Mouse (Mus musculus): ENCODE results near the gene Ncaph2.

The Ncaph2 gene

DNA sequence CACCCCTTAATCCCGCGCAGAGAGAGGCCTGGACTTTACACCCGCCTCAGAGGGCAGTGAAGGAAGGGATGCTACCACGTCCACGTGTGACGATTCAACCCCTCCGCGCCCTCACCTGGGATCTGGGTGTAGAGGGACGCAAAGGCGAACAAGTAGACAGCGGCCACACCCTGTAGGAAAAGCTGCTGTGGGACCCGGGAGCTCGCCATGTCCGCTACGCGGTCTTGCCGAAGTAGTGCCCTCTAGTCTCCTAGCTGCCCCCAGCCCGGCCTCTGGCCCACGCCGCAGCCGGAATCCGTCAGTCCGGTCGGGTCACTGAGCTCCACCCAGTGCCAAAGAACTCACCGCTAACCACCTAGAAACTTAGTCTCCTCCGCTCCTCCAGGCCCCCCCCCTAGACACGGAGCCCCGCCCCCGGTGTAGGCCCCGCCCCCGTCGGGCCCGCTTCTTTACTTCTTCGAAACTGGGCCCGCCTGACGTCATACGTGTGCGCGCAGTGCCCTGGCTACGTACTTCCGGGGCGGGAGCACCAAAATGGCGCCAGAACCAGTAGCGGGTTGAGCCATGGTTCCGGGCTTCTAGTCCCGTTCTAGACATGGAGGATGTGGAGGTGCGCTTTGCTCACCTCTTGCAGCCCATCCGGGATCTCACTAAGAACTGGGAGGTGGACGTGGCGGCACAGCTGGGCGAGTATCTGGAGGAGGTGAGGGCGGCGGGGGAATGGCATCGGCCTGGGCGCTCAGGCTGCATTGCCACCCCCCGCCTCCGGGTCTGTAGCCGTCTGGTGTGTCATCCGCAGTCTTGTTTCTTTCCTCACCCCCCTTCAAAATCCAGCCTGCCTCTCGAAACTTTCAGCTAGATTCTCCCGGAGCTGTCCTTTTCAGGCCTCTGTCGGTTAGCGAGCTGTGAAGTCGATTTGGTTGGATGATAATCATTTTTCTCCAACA lies at the start of gene Ncaph2, which contains the start of gene Lmf2:
Ncaph2 (plus strand) TSS at position 479 of the 947 bp plus-strand sequence.
Lmf2 (minus strand) TSS at position 419 of the 947 bp plus-strand sequence.
- DNase-seq (ENCODE audit: low spot score) = peak; percentile 97

DNA sequence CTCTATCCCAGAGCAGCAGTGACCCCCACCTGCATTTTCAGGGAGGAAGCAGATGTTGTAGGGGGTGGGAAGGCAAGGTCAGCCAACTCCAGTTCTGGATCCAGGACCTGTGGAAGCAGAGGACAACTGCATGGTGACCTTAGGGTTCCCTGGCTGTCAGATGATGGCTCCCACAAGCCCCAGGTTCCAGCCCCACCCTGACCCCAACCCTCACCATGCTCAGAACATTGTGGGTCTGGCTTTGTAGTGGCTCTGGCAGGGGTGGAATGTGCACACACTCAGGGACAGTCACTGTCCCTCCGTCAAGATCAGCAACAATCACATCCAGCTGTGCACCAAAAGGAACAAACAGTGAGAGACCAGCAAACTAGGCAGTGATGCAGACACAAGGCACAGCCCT lies 49.6 kb upstream of the Ncaph2 start:
- no peak for DNase-seq (ENCODE audit: low spot score)

DNA sequence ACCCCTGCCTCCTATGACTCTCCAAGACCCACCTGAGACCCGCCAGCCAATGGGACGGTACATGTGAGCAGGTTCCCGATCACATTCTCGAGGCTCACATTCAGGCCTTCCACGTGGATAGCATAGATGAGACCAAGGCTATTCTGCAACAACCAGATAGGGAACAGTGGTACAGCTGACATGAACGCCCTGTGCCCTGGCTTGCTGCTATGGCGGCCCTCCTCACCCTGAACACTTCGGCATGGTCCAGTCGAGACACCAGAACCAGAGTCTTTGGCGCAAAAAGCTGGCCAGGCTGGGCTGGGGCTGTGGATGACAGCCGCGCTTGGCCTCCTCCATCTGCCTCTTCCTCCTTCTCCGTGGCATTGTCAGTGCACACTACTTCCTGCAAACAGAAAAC lies 48.1 kb upstream of the Ncaph2 start:
- no peak for DNase-seq (ENCODE audit: low spot score)

DNA sequence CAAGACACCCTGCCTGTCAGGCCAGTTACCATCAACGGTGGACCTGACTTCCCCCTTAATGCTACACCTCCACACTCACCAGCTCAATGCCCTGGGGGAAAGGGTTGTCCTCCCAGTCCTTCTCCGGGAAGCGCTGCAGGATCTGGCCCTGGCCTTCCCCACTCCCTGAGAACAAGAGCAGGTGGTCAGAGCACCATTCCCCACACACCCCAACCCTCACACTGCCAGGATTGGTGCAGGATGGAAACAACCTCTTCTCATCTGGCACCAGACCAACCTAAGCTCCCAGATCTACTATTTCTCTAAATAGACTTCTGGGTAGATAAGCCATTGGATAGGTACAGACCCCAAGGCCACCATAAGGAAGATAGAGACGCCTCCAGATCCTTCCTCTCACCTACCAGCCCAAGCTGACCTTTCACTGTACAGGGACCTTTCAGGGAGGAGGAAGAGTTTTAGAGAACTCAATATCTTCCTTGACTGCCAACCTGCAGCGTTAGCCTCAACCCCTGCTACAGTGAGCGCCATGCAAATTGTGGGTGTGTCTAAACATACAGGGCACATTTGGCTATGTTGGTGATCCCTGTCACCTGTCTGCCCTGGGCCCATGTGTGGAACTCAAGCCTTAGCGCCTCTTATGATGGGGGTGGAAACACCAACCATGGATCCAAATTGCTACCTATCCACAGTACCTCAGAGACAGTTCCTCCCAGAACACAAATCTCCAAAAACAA lies 46.9 kb upstream of the Ncaph2 start:
- DNase-seq (ENCODE audit: low spot score) = no peak

DNA sequence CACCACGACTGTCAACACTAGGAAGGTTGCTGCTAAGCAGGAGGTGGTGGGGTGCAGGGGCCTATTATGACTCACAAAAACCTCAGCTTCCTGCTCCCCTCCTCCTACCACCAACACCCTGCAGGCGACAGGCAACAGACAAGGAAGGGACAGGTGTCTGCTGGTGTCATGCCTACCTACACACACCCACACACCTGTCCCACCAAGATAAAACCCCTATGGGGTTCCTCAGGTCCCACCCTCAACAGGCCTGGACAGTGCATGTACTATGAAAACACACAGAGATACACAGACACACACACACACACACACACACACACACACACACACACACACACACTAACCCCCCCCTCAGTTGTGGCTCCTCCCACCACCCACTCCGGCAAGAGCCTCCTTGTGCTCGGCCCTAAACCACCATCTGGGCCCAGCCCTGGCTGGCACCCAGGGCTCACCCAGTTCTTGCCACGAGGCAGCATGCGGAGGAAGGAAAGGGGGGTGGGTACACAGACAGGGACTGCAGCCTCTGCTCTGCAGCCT lies 45.5 kb upstream of the Ncaph2 start:
- DNase-seq (ENCODE audit: low spot score) = no peak

DNA sequence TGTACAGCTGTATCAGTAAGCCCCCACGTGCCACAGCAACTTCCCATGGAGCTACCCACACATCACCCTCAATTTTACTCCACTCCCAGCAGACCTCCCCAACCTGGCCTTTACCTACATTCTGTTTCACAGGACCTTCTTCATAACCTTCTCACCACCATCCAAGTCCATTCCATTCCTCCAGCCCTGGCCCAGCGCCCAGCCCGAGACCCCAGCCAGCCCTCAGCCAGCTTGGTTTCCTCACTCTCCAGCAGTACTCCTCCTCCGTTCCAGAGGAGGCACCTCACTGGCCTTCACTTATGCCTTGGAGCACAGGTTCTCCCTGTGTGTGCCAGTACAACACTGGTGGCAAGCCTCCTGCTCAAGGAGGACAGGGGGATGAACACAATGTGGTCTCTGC lies 42.2 kb upstream of the Ncaph2 start:
- DNase-seq (ENCODE audit: low spot score) = no peak

DNA sequence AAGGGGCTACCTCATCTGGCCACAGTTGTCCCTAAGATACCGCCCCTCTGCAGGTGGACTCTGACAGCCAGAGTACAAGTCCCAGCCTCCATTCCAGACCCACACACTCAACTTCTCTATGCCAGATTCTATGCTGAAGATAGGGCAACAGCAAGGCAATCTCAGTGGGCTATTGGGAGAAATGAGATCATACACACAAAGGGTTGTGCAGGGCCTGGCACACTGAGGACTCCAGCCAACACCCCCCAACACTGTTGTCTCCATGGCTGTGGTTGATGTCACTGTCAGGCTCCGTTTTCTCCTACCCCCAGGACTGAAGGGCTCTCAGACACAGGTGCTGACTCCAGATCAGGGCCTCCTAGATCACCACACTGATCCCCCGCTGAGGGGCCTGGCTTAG lies 41.4 kb upstream of the Ncaph2 start:
- no peak for DNase-seq (ENCODE audit: low spot score)

DNA sequence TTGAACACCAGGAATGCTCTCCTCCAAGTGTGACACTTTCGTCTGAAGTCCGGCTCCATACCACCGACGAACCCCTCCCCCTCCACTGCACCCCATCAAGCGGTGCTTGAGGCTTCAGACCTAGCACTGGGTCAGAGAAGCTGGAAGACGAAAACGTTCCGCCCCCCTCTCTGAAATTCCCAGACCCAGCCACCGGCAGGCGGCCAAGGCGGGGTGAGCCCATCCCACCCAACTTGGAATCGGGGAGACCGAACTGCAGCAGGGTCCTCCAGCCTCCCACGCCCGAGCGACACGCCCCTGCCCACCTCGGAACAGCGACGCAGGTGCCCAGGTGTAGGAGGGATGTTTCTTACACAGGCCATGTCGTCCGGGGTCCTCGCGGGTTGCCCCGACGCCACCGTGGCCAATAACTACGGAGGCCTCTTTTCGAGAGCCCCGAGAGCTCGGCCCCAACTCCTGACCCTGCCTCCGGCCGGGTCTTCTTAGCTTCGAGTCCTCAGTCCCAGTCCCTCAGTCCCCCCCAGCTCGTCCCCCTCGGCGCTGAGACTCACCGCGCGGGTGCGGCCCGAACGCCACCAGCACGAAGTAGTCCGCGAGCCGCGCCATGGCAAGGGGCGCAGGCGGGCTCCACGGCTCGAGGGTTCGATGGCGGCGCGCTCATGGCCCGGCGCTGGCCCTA lies 40.9 kb upstream of the Ncaph2 start:
- no peak for DNase-seq (ENCODE audit: low spot score)

DNA sequence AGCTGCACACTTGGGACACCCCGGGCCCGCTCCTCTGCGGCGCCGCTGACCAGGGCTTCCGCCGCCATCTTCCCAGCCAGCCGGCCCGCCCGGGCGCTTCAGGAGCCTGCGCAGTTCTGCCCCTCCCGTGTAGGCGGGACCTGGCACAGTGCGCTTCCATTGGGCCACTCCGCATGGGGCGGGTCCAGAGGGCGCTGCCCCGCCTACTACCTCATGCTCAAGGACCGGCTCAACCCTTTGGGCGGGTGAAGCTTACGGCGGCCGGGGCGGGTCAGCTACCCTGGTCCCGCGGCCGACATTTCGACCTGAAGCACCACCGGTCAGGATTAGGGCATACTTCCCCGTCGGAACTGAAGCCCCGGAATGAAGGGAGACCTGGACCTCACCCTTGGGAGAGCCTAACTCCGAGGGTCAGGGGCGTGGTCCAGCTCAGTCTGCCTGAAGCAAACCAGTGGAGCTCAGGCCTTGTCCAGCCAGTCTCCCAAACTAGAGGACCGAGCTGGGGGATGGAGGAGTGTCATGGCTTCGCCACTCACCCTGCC lies 40.3 kb upstream of the Ncaph2 start, which contains the start of gene Sbf1:
Sbf1 (minus strand) TSS at position 122 of the 542 bp plus-strand sequence.
- DNase-seq (ENCODE audit: low spot score) = peak; percentile 95

DNA sequence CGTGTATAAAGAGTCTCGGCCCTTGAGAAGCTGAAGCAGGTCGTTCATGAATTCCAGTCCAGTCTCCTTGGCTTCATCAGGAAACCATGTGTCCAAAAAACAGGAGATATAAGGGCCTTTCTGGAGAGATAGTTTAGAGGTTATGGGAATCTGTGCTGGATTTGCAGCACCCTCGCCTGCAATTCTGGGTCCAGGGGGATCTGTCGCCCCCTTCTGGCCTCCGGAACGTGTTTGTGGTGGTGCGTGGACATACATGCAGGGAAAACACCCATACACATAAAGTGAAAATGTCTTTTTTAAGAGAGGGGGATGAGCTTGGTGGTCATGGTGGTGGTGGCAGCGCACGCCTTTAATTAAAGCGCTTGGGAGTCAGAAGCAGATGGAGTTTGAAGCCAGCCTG lies 39.4 kb upstream of the Ncaph2 start:
- peak; percentile 38 for DNase-seq (ENCODE audit: low spot score)

DNA sequence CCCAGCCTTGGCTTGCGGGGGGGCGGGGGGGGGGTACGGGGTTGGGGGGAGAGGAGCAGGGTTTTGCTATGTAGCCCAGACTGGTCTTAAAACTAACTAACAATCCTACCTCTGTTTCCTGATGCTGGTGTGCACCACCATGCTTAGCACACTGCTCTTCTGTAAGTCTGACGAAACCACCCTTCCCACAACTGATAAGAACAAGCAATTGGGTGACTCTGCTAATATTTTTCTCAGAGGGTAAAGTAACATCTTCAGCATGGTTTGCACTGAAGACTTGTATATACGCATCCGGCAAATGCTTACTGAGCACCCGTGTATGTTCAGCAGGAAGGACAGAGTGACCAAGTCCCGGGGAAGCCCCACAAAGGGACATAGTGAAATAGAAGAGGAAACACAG lies 34.3 kb upstream of the Ncaph2 start:
- peak; percentile 27 for DNase-seq (ENCODE audit: low spot score)

DNA sequence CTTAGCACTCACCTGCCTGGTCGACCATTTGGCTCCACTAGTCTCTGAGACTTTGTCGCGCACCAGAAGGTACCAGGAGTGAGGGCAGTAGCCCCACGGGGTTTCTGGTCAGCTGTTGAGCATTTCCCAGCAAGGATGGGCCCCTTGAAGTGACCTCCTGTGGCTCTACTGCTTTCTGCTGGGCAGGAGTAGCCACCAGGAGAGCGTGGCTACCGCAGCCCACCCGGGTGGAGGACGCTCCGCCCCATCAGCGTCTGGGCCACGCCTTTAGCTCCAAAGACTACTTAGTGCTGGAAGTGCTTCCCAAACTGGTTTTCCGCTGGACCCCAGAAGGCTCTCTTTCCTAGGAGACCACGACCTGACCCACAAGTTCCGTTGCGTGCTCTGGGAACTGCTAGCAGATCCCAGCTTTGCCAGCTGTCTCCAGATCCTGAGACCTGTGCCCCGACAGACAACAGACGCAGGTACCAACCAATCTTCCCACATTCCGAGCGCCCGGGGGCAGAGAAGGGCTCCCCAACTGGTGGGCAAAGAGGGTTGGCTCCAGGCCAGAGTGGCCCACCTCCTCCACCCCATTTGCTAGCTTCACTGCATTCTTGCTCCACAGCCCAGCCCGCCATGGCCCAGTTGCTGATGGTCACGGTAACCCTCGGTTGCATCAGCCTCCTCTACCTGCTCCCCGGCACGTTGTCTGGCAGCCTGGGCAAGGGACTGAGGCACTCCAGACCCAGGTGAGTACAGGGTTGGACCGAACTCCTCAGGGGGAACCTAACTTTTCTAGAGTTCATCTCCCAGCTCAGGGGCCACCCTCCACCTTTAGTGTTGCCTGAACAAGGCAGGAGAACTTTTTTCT lies 32.6 kb upstream of the Ncaph2 start, which contains the start of gene Adm2:
Adm2 (plus strand) TSS at position 51 of the 853 bp plus-strand sequence.
- no peak for DNase-seq (ENCODE audit: low spot score)

DNA sequence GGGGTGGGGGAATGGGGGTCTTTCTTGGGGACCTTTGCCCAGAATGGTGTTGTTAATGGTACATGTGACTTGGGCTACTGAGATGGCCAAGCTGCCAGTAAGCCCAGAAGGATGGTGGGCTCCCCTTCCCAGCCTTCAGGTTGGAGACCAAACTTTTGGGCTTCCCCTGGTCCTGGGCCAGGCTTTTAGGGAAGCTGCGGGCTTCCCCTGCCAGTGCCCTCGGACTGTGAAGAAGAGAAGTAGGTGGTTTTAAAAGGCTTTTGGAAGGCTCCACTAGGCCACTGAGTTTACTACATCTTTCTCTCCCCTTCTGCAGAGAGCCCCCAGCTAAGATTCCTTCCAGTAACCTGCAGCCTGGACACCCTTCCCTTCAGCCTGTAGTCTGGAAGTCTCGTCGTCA lies 31.9 kb upstream of the Ncaph2 start:
- no peak for DNase-seq (ENCODE audit: low spot score)

DNA sequence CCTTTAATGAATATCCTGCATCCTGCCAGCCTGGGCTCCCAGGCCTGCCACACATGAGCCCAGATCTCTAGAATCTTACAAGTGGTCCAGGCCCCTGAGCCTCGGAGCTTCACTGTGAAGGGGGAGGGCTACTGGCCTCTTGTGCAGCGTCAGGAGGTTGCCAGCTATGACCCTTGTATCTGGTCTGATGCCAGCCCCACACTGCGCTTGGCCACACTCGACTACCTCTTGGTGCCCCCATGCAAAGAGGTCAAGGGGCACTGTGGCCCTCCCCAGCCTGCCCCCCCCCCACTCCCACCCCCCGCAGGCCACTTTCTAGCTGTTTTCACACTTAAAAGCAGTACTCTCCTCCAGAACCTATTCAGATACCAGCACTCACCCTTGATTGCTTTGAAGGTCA lies 29.1 kb upstream of the Ncaph2 start:
- DNase-seq (ENCODE audit: low spot score) = no peak

DNA sequence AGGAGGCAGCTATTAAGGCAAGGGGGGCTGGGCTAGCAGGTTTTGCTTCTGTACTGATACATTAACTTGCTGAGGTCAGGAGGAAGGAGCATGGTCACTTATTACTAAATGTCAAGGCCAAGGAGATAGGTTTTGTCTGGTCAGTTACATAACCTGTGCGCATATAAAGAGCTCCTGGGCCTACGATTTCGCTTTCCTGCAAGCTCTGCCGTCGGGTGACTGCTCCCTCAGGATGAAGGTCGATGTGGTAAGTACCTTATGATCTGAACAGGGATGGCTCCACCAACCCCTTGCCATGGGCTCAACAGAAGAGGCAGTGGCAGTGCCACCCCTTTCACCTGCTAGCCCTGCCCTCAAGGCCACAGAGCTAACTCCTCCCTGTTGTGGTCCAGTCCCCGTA lies 21.2 kb upstream of the Ncaph2 start, which contains the start of gene Miox:
Miox (plus strand) TSS at position 128 of the 400 bp plus-strand sequence.
- no peak for DNase-seq (ENCODE audit: low spot score)

DNA sequence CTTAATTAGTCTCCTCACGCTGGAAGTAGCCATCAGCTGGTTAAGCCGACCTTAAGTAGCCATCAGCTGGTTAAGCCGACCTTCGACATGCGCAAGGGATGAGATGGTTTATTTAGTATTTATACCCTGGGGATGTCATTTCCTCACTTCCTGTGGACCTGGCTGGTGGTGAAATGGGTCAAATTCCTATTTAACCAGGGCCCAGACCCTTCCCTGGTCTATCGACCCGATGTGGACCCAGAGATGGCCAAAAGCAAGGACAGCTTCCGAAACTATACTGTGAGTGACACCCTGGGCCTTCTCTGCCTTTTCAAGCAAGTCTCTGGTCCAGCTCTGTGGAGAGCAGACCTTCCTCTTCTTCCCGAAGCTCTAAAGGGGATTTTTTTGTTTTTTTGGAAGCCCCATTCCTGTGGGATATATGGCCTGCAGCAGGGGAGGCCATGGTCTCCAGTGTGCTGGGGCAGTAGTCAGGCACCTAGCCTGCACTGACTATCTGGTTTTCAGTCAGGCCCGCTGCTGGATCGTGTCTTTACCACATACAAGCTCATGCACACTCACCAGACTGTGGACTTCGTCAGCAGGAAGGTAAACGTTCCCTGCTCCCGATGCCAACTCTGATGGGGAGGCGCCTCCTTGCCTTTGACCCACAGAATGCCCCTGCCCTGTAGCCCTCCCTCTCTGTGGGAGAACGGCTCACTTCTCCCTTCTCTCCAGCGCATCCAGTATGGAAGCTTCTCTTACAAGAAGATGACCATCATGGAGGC lies 20.6 kb upstream of the Ncaph2 start:
- no peak for DNase-seq (ENCODE audit: low spot score)

DNA sequence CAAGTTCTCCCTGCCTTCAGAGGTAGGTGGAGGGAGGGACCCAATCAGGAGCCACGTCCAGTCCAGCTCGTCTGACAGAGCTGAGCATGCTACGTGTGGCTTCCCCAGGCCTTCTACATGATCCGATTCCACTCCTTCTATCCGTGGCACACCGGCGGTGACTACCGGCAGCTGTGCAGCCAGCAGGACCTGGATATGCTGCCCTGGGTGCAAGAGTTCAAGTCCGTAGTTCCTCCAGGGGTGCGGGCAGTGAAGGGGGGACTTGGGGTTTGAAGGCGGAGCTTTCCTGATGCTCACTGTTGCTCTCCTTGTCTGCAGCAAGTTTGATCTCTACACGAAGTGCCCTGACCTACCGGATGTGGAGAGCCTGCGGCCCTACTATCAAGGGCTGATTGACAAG lies 19.1 kb upstream of the Ncaph2 start:
- DNase-seq (ENCODE audit: low spot score) = no peak

DNA sequence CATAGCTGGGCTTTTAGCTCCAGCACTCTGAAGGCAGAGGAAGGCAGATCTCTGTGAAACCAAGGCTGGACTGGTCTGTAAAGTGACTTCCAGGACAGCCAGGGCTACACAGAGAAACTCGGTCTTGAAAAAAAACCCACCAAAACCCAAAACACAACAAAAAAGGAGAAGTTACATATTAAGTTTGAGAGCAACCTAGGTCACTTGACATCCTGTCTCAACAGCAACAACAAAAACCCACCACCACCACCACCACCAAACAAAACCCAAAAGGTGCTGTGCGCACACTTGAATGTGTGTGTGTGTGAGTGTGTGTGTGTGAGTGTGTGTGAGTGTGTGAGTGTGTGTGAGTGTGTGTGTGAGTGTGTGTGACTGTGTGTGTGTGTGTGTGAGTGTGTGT lies 15.8 kb upstream of the Ncaph2 start:
- DNase-seq (ENCODE audit: low spot score) = no peak

DNA sequence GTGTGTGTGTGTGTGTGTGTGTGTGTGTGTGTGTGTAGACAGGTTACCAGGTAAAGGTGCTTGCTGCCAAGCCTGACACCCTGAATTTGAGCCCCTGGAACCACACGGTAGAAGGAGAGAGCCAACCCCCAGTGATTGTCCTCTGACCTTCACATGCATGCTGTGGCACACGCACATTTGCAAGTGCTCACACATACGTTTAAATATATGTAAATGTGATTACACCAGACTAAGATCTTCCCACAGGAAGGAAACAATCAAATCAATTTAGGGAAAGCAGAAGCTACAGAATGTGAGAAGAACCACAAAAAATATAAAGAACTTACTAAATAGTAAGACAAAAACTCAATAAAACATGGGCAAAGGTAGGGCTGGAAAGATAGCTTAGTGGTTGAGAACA lies 15.4 kb upstream of the Ncaph2 start:
- DNase-seq (ENCODE audit: low spot score) = no peak

DNA sequence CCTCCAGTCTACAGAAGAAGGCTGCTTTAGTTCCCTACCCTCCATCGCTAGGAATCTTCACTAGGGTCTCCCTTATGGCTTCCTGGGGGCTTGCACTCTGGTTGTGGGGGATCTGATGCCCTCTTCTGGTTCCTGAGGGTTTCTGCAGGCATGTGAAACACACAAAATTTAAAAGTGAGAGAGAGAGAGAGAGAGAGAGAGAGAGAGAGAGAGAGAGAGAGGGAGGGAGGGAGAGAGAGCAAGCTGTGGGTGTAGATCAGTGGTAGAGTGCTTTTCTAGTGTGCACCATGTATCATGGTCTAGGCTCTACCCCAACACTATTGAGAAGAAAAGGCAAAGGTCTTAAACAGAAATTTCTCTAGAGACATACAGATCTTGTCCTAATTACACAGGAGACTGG lies 13.8 kb upstream of the Ncaph2 start:
- no peak for DNase-seq (ENCODE audit: low spot score)
